Mouse (Mus musculus) stomach, embryonic 14.5 days (tissue): ENCODE measurements around the gene B3galt1. TPM values are rescaled to one million over a fixed set of nuclear protein-coding genes. Genes with fewer than 3 reads are reported as not detected.

ENCODE experiments used
- ATAC-seq: fragments of 200-750 bp; cut with Nextera tagmentation; 2 replicates; pipeline ENCODE4 v1.8.0; 2017; ENCODE audit warnings: low read depth, moderate TSS enrichment; ENCODE audit not compliant: insufficient number of reproducible peaks, insufficient read depth, low FRiP score
- H3K27ac ChIP-seq: fragments of 300-500 bp; sonication (generic); 2 replicates; pipeline ENCODE4 v1.5.1; 2014; ENCODE audit warnings: mild to moderate bottlenecking, low read length, moderate library complexity, mixed read lengths
- H3K27me3 ChIP-seq: fragments of 300-500 bp; sonication (generic); 2 replicates; pipeline ENCODE4 v1.6.1; 2014; ENCODE audit warnings: low read length, control low read depth, mixed read lengths; ENCODE audit not compliant: control insufficient read depth, insufficient read depth
- H3K36me3 ChIP-seq: fragments of 300-500 bp; sonication (generic); 2 replicates; pipeline ENCODE4 v1.6.1; 2014; ENCODE audit warnings: mild to moderate bottlenecking, control low read depth, low read length, moderate library complexity, mixed read lengths; ENCODE audit not compliant: control insufficient read depth, insufficient read depth
- H3K4me1 ChIP-seq: fragments of 300-500 bp; sonication (generic); 2 replicates; pipeline ENCODE4 v1.6.1; 2014; ENCODE audit warnings: low read length, control low read depth, mixed read lengths; ENCODE audit not compliant: control insufficient read depth, insufficient read depth
- H3K4me2 ChIP-seq: fragments of 300-500 bp; sonication (generic); replicated peaks from 2 replicates; pipeline ENCODE4 v1.6.1; 2014; ENCODE audit warnings: low read depth, low read length, control low read depth
- H3K4me3 ChIP-seq: fragments of 300-500 bp; sonication (generic); 2 replicates; pipeline ENCODE4 v1.5.1; 2014; ENCODE audit warnings: low read depth, low read length, control low read depth
- H3K9ac ChIP-seq: fragments of 300-500 bp; sonication (generic); replicated peaks from 2 replicates; pipeline ENCODE4 v1.6.1; 2014; ENCODE audit warnings: low read depth, mild to moderate bottlenecking, control low read depth, low read length, moderate library complexity, mixed read lengths
- H3K9me3 ChIP-seq: fragments of 300-500 bp; sonication (generic); 2 replicates; pipeline ENCODE4 v1.6.1; 2016; ENCODE audit warnings: low read depth, low read length, control low read depth; ENCODE audit not compliant: control insufficient read depth
- WGBS: fragments of 180-500 bp; shearing (Covaris S2); extraction: QIAGEN DNeasy Blood & Tissue Kit; methylation state at CpG from one replicate; pipeline ENCODE4 v1.1.7; 2014; 5-methylcytosine and 5-hydroxymethylcytosine counted together
- polyA plus RNA-seq: library from polyadenylated mRNA; unstranded; fragments of >200 nt; fragmentation: Nextera tagmentation; extraction: Ambion mirVana; gene quantifications from 2 replicates; pipeline ENCODE4 v1.2.1, GENCODE M21; 2014

The B3galt1 gene
- polyA plus RNA-seq, 1 experiment from 2014 or later = 11.7 TPM

GRCm38 (mm10) chr2:67975764-67976163 is 410.1 kb downstream of the B3galt1 start:
- ATAC-seq = no peak
- no peak overlapping the region for H3K4me3 ChIP-seq

DNA sequence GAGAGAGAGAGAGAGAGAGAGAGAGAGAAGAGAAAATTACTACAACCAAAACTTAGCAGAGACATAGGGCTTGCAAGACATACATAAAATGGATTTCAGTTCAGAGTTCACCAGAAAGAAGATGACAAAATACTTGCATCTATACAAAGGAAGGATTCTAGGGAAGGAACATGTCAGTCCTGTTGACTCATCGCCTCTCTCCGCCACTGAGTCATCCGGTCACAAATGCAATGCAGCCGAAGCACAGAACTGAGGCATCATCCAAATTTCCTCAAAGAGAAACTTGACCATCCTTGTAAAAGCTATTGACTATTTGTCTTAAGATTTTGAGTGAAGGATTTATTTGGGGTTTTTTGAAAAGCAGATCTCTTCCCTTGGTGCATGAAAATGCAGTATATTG is 410.8 kb downstream of the B3galt1 start:
- H3K4me3 ChIP-seq = no peak overlapping the region
- ATAC-seq = no peak
- H3K9ac ChIP-seq = no peak overlapping the region
- H3K27ac ChIP-seq = no peak overlapping the region
- 86% methylated on average over 4 of the region's 4 CpGs for WGBS
- no peaks in the 10 kb centered on the region for H3K27me3 ChIP-seq
- H3K36me3 ChIP-seq = no peaks in the 10 kb centered on the region
- no peaks in the 10 kb centered on the region for H3K9me3 ChIP-seq
- H3K4me2 ChIP-seq = no peak overlapping the region
- H3K4me1 ChIP-seq = no peaks in the 10 kb centered on the region

More at GRCm38 (mm10) chr2:67975764-67976163, 410.1 kb downstream of the B3galt1 start:
- H3K9ac ChIP-seq = no peak overlapping the region
- no peaks in the 10 kb centered on the region for H3K27me3 ChIP-seq
- H3K4me1 ChIP-seq = no peaks in the 10 kb centered on the region
- no peak overlapping the region for H3K4me2 ChIP-seq
- H3K36me3 ChIP-seq = no peaks in the 10 kb centered on the region
- H3K9me3 ChIP-seq = no peaks in the 10 kb centered on the region
- H3K27ac ChIP-seq = no peak overlapping the region

DNA sequence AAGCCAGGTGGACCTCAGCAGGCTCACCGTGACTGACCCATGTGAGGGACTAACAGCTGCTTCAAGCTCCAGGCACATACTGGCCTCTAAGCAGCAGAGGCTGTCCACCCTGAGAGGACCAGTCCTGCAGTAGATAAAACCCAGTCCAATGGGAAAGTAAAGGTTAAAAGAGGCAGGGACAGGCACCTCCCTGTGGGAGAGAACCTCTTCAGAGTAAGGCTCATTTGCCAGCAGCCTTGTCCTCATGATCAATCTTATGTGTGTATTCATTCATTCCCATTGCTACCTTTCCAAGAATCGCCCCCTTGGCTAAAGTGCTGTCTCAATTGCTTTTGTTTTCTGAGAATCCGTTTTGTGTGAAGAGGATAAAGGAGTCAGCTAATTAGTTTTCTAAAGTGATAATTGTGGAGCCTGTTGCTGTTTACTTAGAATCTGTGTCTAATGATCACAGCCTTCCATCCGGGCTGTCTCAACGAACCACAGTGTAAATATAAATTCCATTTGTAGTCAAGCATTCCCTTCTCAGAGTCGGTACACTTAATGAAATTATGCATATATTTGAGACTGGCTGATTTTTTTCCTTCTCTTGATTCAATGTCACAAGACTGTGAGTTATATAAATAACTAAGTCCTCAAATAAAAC is 412.1 kb downstream of the B3galt1 start:
- Histone ChIP-seq H3K27me3 (no peaks in the 10 kb centered on the region), H3K4me1 (no peaks in the 10 kb centered on the region), H3K9me3 (no peaks in the 10 kb centered on the region), H3K9ac (no peak overlapping the region), H3K4me3 (no peak overlapping the region), H3K36me3 (no peaks in the 10 kb centered on the region), H3K27ac (no peak overlapping the region), H3K4me2 (no peak overlapping the region)
- no peak for ATAC-seq
- 60% methylated on average over 6 of the region's 6 CpGs for WGBS

DNA sequence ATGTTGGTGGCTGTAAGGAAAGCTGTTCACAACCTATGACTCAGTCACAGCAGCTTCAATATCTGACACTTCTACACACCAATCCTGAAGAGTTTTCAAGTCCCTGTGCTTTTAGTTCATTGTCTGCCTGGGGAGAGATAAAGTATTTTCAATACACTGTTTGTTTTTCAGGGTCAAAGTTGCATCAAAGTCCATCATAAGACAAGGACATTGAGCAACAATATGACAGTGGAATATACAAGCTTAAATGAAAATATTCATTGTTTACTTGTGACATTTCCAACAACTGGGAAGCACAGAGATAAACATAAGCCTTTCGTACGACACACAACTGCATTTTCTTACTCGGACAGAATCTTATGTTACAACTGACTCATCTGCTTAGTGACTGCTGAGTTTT is 417.9 kb downstream of the B3galt1 start:
- H3K27me3 ChIP-seq = no peaks in the 10 kb centered on the region
- H3K4me3 ChIP-seq = no peak overlapping the region
- no peak for ATAC-seq
- H3K9me3 ChIP-seq = no peaks in the 10 kb centered on the region
- no peak overlapping the region for H3K9ac ChIP-seq
- H3K4me2 ChIP-seq = no peak overlapping the region
- WGBS = 68% methylated on average over 3 of the region's 3 CpGs
- H3K36me3 ChIP-seq = no peaks in the 10 kb centered on the region
- no peaks in the 10 kb centered on the region for H3K4me1 ChIP-seq
- H3K27ac ChIP-seq = no peak overlapping the region

GRCm38 (mm10) chr2:67985133-67985532 is 419.5 kb downstream of the B3galt1 start:
- no peak overlapping the region for H3K9ac ChIP-seq
- no peaks in the 10 kb centered on the region for H3K27me3 ChIP-seq
- ATAC-seq = no peak
- no peaks in the 10 kb centered on the region for H3K9me3 ChIP-seq
- WGBS = 69% methylated on average over 3 of the region's 3 CpGs
- no peak overlapping the region for H3K27ac ChIP-seq
- no peak overlapping the region for H3K4me3 ChIP-seq
- no peaks in the 10 kb centered on the region for H3K4me1 ChIP-seq
- H3K36me3 ChIP-seq = no peaks in the 10 kb centered on the region
- no peak overlapping the region for H3K4me2 ChIP-seq

DNA sequence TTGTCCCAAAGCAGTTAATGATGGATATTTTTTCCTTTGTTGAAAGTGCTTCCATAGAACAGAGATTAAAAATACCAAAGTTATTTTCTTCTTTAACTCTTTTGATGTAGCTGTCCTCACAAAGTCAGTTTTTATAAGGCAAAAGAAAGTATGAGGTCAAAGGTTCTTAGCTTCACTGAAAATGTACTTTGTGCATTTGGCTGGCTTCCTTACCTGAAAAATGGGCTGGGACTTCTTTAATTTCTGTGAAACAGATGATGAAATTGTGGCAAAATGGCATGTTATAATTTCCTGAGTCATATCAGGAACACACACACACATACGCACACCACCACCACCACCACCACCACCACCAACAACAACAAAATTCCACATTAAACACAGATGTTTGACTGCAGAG is 427.8 kb downstream of the B3galt1 start:
- H3K9ac ChIP-seq = no peak overlapping the region
- no peaks in the 10 kb centered on the region for H3K27me3 ChIP-seq
- no peak overlapping the region for H3K4me3 ChIP-seq
- no peak for ATAC-seq
- no peaks in the 10 kb centered on the region for H3K9me3 ChIP-seq
- H3K4me1 ChIP-seq = no peaks in the 10 kb centered on the region
- 86% methylated on average over 1 of the region's 1 CpGs for WGBS
- no peak overlapping the region for H3K4me2 ChIP-seq
- H3K27ac ChIP-seq = no peak overlapping the region
- no peaks in the 10 kb centered on the region for H3K36me3 ChIP-seq

- H3K36me3 ChIP-seq = no peaks in the 10 kb centered on the region
- H3K4me3 ChIP-seq = no peak overlapping the region
- no peak overlapping the region for H3K4me2 ChIP-seq
- H3K27me3 ChIP-seq = no peaks in the 10 kb centered on the region
- WGBS = 84% methylated on average over 1 of the region's 1 CpGs
- no peaks in the 10 kb centered on the region for H3K9me3 ChIP-seq
- H3K27ac ChIP-seq = no peak overlapping the region
- no peak overlapping the region for H3K9ac ChIP-seq
- ATAC-seq = no peak
- no peaks in the 10 kb centered on the region for H3K4me1 ChIP-seq
These were observed 437.4 kb downstream of the B3galt1 start for GRCm38 (mm10) chr2:68003091-68003490.

GRCm38 (mm10) chr2:68005210-68005609 is 439.5 kb downstream of the B3galt1 start:
- ATAC-seq = no peak
- WGBS = 90% methylated on average over 9 of the region's 9 CpGs
- no peak overlapping the region for H3K27ac ChIP-seq

GRCm38 (mm10) chr2:68005711-68006110 is 440.0 kb downstream of the B3galt1 start:
- no peak overlapping the region for H3K4me3 ChIP-seq
- H3K36me3 ChIP-seq = no peaks in the 10 kb centered on the region
- ATAC-seq = no peak
- no peak overlapping the region for H3K4me2 ChIP-seq
- no peaks in the 10 kb centered on the region for H3K4me1 ChIP-seq
- no peaks in the 10 kb centered on the region for H3K27me3 ChIP-seq
- H3K9ac ChIP-seq = no peak overlapping the region
- no peaks in the 10 kb centered on the region for H3K9me3 ChIP-seq
- 61% methylated on average over 7 of the region's 7 CpGs for WGBS
- H3K27ac ChIP-seq = no peak overlapping the region

More at GRCm38 (mm10) chr2:68005210-68005609, 439.5 kb downstream of the B3galt1 start:
- no peaks in the 10 kb centered on the region for H3K4me1 ChIP-seq
- H3K36me3 ChIP-seq = no peaks in the 10 kb centered on the region
- H3K4me2 ChIP-seq = no peak overlapping the region
- no peaks in the 10 kb centered on the region for H3K27me3 ChIP-seq
- H3K4me3 ChIP-seq = no peak overlapping the region
- no peaks in the 10 kb centered on the region for H3K9me3 ChIP-seq
- no peak overlapping the region for H3K9ac ChIP-seq
